Mouse (Mus musculus) hindbrain, embryonic 16.5 days (tissue): ENCODE results near the gene Slc5a6. TPM values are rescaled to one million over a fixed set of nuclear protein-coding genes. Genes with fewer than 3 reads are reported as not detected.
"Not testable (repeated sequence)": the region's sequence is repeated elsewhere in the genome, so short reads cannot be mapped to it uniquely, and the experiment has no call there.

Experiments used
- ATAC-seq: fragments of 200-750 bp; cut with Nextera tagmentation; 2 replicates; pipeline ENCODE4 v1.8.0; 2017; ENCODE audit warnings: moderate TSS enrichment, moderate library complexity
- H3K27ac ChIP-seq: fragments of 300-500 bp; sonication (generic); 2 replicates; pipeline ENCODE4 v1.5.1; 2014; ENCODE audit warnings: low read depth, mild to moderate bottlenecking, control low read depth, low read length, moderate library complexity
- H3K27me3 ChIP-seq: fragments of 300-500 bp; sonication (generic); replicated peaks from 2 replicates; pipeline ENCODE4 v1.6.1; 2014; ENCODE audit warnings: low read length; ENCODE audit not compliant: control insufficient read depth, insufficient read depth
- H3K36me3 ChIP-seq: fragments of 300-500 bp; sonication (generic); 2 replicates; pipeline ENCODE4 v1.6.1; 2014; ENCODE audit warnings: mild to moderate bottlenecking, low read length, moderate library complexity, mixed read lengths; ENCODE audit not compliant: control insufficient read depth, insufficient read depth
- H3K4me1 ChIP-seq: fragments of 300-500 bp; sonication (generic); 2 replicates; pipeline ENCODE4 v1.6.1; 2014; ENCODE audit warnings: low read depth, low read length; ENCODE audit not compliant: control insufficient read depth, insufficient read depth
- H3K4me2 ChIP-seq: fragments of 300-500 bp; sonication (generic); 2 replicates; pipeline ENCODE4 v1.6.1; 2014; ENCODE audit warnings: mild to moderate bottlenecking, low read length, control low read depth, moderate library complexity
- H3K4me3 ChIP-seq: fragments of 300-500 bp; sonication (generic); 2 replicates; pipeline ENCODE4 v1.5.1; 2014; ENCODE audit warnings: mild to moderate bottlenecking, low read length, control low read depth, moderate library complexity
- H3K9ac ChIP-seq: fragments of 300-500 bp; sonication (generic); 2 replicates; pipeline ENCODE4 v1.6.1; 2014; ENCODE audit warnings: low read depth, mild to moderate bottlenecking, control low read depth, low read length, moderate library complexity
- H3K9me3 ChIP-seq: fragments of 300-500 bp; sonication (generic); 2 replicates; pipeline ENCODE4 v1.6.1; 2014; ENCODE audit warnings: mild to moderate bottlenecking, low read length, moderate library complexity; ENCODE audit not compliant: control insufficient read depth
- WGBS: fragments of 180-500 bp; shearing (Covaris S2); extraction: QIAGEN DNeasy Blood & Tissue Kit; methylation state at CpG from one replicate; pipeline ENCODE4 v1.1.7; 2014; 5-methylcytosine and 5-hydroxymethylcytosine counted together
- polyA plus RNA-seq: library from polyadenylated mRNA; unstranded; fragments of >200 nt; fragmentation: Nextera tagmentation; extraction: Ambion mirVana; gene quantifications from 2 replicates; pipeline ENCODE4 v1.2.1, GENCODE M21; 2015

The Slc5a6 gene
- polyA plus RNA-seq, 1 experiment from 2014 or later, result 31.6 TPM

- Histone ChIP-seq H3K9ac (no peak overlapping the region), H3K4me3 (no peak overlapping the region), H3K36me3 (peaks cover 76% of the 10 kb centered on the region), H3K27ac (no peak overlapping the region), H3K9me3 (no peaks in the 10 kb centered on the region), H3K27me3 (no peaks in the 10 kb centered on the region), H3K4me1 (no peaks in the 10 kb centered on the region), H3K4me2 (no peak overlapping the region)
- 96% methylated on average over 11 of the region's 11 CpGs for WGBS
- ATAC-seq, result no peak
These were observed 23.1 kb upstream of the Slc5a6 start for GRCm38 (mm10) chr5:31071821-31072220.

GRCm38 (mm10) chr5:31071059-31071458 lies 22.3 kb upstream of the Slc5a6 start:
- 67% methylated on average over 2 of the region's 2 CpGs for WGBS
- no peak for ATAC-seq
- H3K4me2 ChIP-seq, result no peak overlapping the region

GRCm38 (mm10) chr5:31069810-31070209 lies 21.1 kb upstream of the Slc5a6 start:
- no peaks in the 10 kb centered on the region for H3K4me1 ChIP-seq
- no peak overlapping the region for H3K27ac ChIP-seq
- WGBS, result 98% methylated on average over 3 of the region's 3 CpGs
- no peaks in the 10 kb centered on the region for H3K9me3 ChIP-seq
- no peaks in the 10 kb centered on the region for H3K27me3 ChIP-seq
- H3K9ac ChIP-seq, result no peak overlapping the region
- peaks cover 66% of the 10 kb centered on the region for H3K36me3 ChIP-seq
- H3K4me3 ChIP-seq, result no peak overlapping the region
- H3K4me2 ChIP-seq, result no peak overlapping the region
- no peak for ATAC-seq

More at GRCm38 (mm10) chr5:31071059-31071458, 22.3 kb upstream of the Slc5a6 start:
- H3K4me3 ChIP-seq, result no peak overlapping the region
- no peak overlapping the region for H3K27ac ChIP-seq
- peaks cover 74% of the 10 kb centered on the region for H3K36me3 ChIP-seq
- H3K4me1 ChIP-seq, result no peaks in the 10 kb centered on the region
- no peak overlapping the region for H3K9ac ChIP-seq
- no peaks in the 10 kb centered on the region for H3K27me3 ChIP-seq
- no peaks in the 10 kb centered on the region for H3K9me3 ChIP-seq

- peak; percentile 3; the same call in 1 of the 2 replicates for ATAC-seq
- Histone ChIP-seq H3K27me3 (no peaks in the 10 kb centered on the region), H3K4me3 (peak overlapping the region; percentile 76), H3K9me3 (no peaks in the 10 kb centered on the region), H3K4me2 (peak overlapping the region; percentile 97), H3K4me1 (peaks cover 13% of the 10 kb centered on the region), H3K9ac (peak overlapping the region; percentile 88), H3K27ac (peak overlapping the region; percentile 80; the same call in 1 of the 2 replicates), H3K36me3 (peaks cover 6% of the 10 kb centered on the region)
- 20% methylated on average over 19 of the region's 19 CpGs for WGBS
These were observed 6.8 kb upstream of the Slc5a6 start for GRCm38 (mm10) chr5:31055216-31056140.

GRCm38 (mm10) chr5:31054261-31055215 lies 5.8 kb upstream of the Slc5a6 start, which contains the start of gene Cad:
Gene Cad, plus strand, starts transcription at chr5:31054780.
- under 1% methylated on average over 48 of the region's 64 CpGs for WGBS
- peak; percentile 98 for ATAC-seq
- Histone ChIP-seq H3K27me3 (no peaks in the 10 kb centered on the region), H3K36me3 (no peaks in the 10 kb centered on the region; the same call in 1 of the 2 replicates), H3K4me2 (peak within 1 kb of the TSS; percentile 97), H3K4me3 (peak within 1 kb of the TSS; percentile 76), H3K9me3 (no peaks in the 10 kb centered on the region), H3K27ac (peak within 1 kb of the TSS; percentile 80), H3K9ac (peak within 1 kb of the TSS; percentile 88), H3K4me1 (peaks cover 15% of the 10 kb centered on the region)

GRCm38 (mm10) chr5:31053728-31054127 lies 5.0 kb upstream of the Slc5a6 start:
- H3K9me3 ChIP-seq, H3K36me3 ChIP-seq, ATAC-seq, H3K27ac ChIP-seq, H3K27me3 ChIP-seq: not testable (repeated sequence)
- Histone ChIP-seq H3K4me2 (peak overlapping the region; percentile 97), H3K4me3 (peak overlapping the region; percentile 76), H3K4me1 (peaks cover 17% of the 10 kb centered on the region), H3K9ac (peak overlapping the region; percentile 64; the same call in 1 of the 2 replicates)
- 47% methylated on average over 4 of the region's 4 CpGs for WGBS

GRCm38 (mm10) chr5:31050427-31050826 lies 1.7 kb upstream of the Slc5a6 start:
- H3K27me3 ChIP-seq, result no peaks in the 10 kb centered on the region
- no peak overlapping the region for H3K4me3 ChIP-seq
- H3K4me1 ChIP-seq, result peaks cover 15% of the 10 kb centered on the region
- no peak overlapping the region for H3K4me2 ChIP-seq
- H3K9ac ChIP-seq, result no peak overlapping the region
- H3K27ac ChIP-seq, result no peak overlapping the region
- no peaks in the 10 kb centered on the region for H3K36me3 ChIP-seq
- no peaks in the 10 kb centered on the region for H3K9me3 ChIP-seq
- no peak for ATAC-seq

GRCm38 (mm10) chr5:31047848-31048762 lies 619 bp downstream of the Slc5a6 start, which contains the start of gene Atraid:
Gene Atraid, plus strand, starts transcription at chr5:31048312.
- H3K4me1 ChIP-seq, result peaks cover 8% of the 10 kb centered on the region
- peak within 1 kb of the TSS; percentile 75 for H3K4me3 ChIP-seq
- peak within 1 kb of the TSS; percentile 88 for H3K9ac ChIP-seq
- no peaks in the 10 kb centered on the region for H3K9me3 ChIP-seq
- under 1% methylated on average over 71 of the region's 73 CpGs for WGBS
- peak; percentile 98 for ATAC-seq
- no peaks in the 10 kb centered on the region for H3K27me3 ChIP-seq
- H3K4me2 ChIP-seq, result peak within 1 kb of the TSS; percentile 81
- peaks cover 8% of the 10 kb centered on the region; the same call in 1 of the 2 replicates for H3K36me3 ChIP-seq
- H3K27ac ChIP-seq, result peak within 1 kb of the TSS; percentile 97
